Mouse (Mus musculus): Measurements from ENCODE around the gene Lrrc46. TPM values are rescaled to one million over a fixed set of nuclear protein-coding genes. Genes with fewer than 3 reads are reported as not detected.
A peak's percentile ranks its signal among the peaks of the same experiment; 100 is the strongest.

The Lrrc46 gene
- total RNA-seq, 2 experiments from 2014 or later = 0.51 to 0.52 TPM

GRCm38 (mm10) chr11:97069333-97069732 lies 28.1 kb upstream of the Lrrc46 start:
- no peak for TF ChIP-seq CTCF (IDR thresholded peaks at IDR 0.05)
- H3K27ac ChIP-seq = no peak overlapping the region
- intact Hi-C loops (cut with DNase I) = no loop called here
- no peak overlapping the region for H3K4me3 ChIP-seq
- DNase-seq (ENCODE audit: extremely low spot score in 1 of 2, low spot score in 2 of 2) = no peak

- Histone ChIP-seq H3K27ac (no peak overlapping the region), H3K4me3 (no peak overlapping the region)
- TF ChIP-seq CTCF (IDR thresholded peaks at IDR 0.05) = no peak
- intact Hi-C loops (cut with DNase I) = no loop called here
- DNase-seq (ENCODE audit: extremely low spot score in 1 of 2, low spot score in 2 of 2) = no peak
These were observed 25.6 kb upstream of the Lrrc46 start for GRCm38 (mm10) chr11:97066656-97067360.

GRCm38 (mm10) chr11:97065538-97066295 lies 24.5 kb upstream of the Lrrc46 start:
- no peak overlapping the region for H3K4me3 ChIP-seq
- no peak overlapping the region for H3K27ac ChIP-seq
- no peak for TF ChIP-seq CTCF (IDR thresholded peaks at IDR 0.05)
- intact Hi-C loops (cut with DNase I) = no loop called here
- DNase-seq (ENCODE audit: extremely low spot score in 1 of 2, low spot score in 2 of 2) = no peak

- H3K4me3 ChIP-seq = no peak overlapping the region
- TF ChIP-seq CTCF (IDR thresholded peaks at IDR 0.05) = peak; percentile 35
- H3K27ac ChIP-seq = peak overlapping the region; percentile 8; the same call in 1 of the 2 replicates
- intact Hi-C loops (cut with DNase I) = no loop called here
- no peak for DNase-seq (ENCODE audit: extremely low spot score in 1 of 2, low spot score in 2 of 2)
These were observed 22.7 kb upstream of the Lrrc46 start for GRCm38 (mm10) chr11:97063921-97064295.

- no peak for DNase-seq (ENCODE audit: extremely low spot score in 1 of 2, low spot score in 2 of 2)
- intact Hi-C loops (cut with DNase I) = no loop called here
- Histone ChIP-seq H3K4me3 (no peak overlapping the region), H3K27ac (peak overlapping the region; percentile 17; the same call in 1 of the 2 replicates)
- no peak for TF ChIP-seq CTCF (IDR thresholded peaks at IDR 0.05)
These were observed 22.2 kb upstream of the Lrrc46 start for GRCm38 (mm10) chr11:97063274-97063920.

- no peak overlapping the region for H3K27ac ChIP-seq
- H3K4me3 ChIP-seq = no peak overlapping the region
- TF ChIP-seq CTCF (IDR thresholded peaks at IDR 0.05) = no peak
- DNase-seq (ENCODE audit: extremely low spot score in 1 of 2, low spot score in 2 of 2) = no peak
- intact Hi-C loops (cut with DNase I) = no loop called here
These were observed 11.0 kb upstream of the Lrrc46 start for GRCm38 (mm10) chr11:97052219-97052646.

GRCm38 (mm10) chr11:97050944-97051586 lies 9.9 kb upstream of the Lrrc46 start:
- DNase-seq (ENCODE audit: extremely low spot score in 1 of 2, low spot score in 2 of 2) = no peak

GRCm38 (mm10) chr11:97050216-97050943 lies 9.2 kb upstream of the Lrrc46 start, which contains the start of gene Osbpl7:
TSS of gene Osbpl7 (plus strand) at chr11:97050628.
- peak; percentile 73 to 76 for DNase-seq (ENCODE audit: extremely low spot score in 1 of 2, low spot score in 2 of 2)
- H3K4me3 ChIP-seq = peak within 1 kb of the TSS; percentile 68
- peak within 1 kb of the TSS; percentile 58; the same call in 1 of the 2 replicates for H3K27ac ChIP-seq
- intact Hi-C loops (cut with DNase I) = no loop called here
- TF ChIP-seq CTCF (IDR thresholded peaks at IDR 0.05) = peak; percentile 11

More at GRCm38 (mm10) chr11:97050944-97051586, 9.9 kb upstream of the Lrrc46 start:
- Histone ChIP-seq H3K27ac (peak overlapping the region; percentile 58; the same call in 1 of the 2 replicates), H3K4me3 (peak overlapping the region; percentile 68)
- intact Hi-C loops (cut with DNase I) = no loop called here
- no peak for TF ChIP-seq CTCF (IDR thresholded peaks at IDR 0.05)

- intact Hi-C loops (cut with DNase I) = no loop called here
- Histone ChIP-seq H3K4me3 (no peak overlapping the region), H3K27ac (no peak overlapping the region)
- no peak for DNase-seq (ENCODE audit: extremely low spot score in 1 of 2, low spot score in 2 of 2)
- TF ChIP-seq CTCF (IDR thresholded peaks at IDR 0.05) = no peak
These were observed 8.4 kb upstream of the Lrrc46 start for GRCm38 (mm10) chr11:97049492-97050085.

- TF ChIP-seq CTCF (IDR thresholded peaks at IDR 0.05) = no peak
- no peak overlapping the region for H3K27ac ChIP-seq
- no peak overlapping the region for H3K4me3 ChIP-seq
- DNase-seq (ENCODE audit: extremely low spot score in 1 of 2, low spot score in 2 of 2) = no peak
- intact Hi-C loops (cut with DNase I) = no loop called here
These were observed 7.0 kb upstream of the Lrrc46 start for GRCm38 (mm10) chr11:97048090-97048650.
